Mouse (Mus musculus) neural tube, embryonic 12.5 days (tissue): Measurements from ENCODE around the gene Epha6. TPM values are rescaled to one million over a fixed set of nuclear protein-coding genes. Genes with fewer than 3 reads are reported as not detected.

Source experiments
- ATAC-seq: fragments of 200-750 bp; cut with Nextera tagmentation; 2 replicates; pipeline ENCODE4 v1.8.0; 2017; ENCODE audit warnings: low read depth, mild to moderate bottlenecking, moderate TSS enrichment, moderate library complexity; ENCODE audit not compliant: low FRiP score
- H3K27ac ChIP-seq: fragments of 300-500 bp; sonication (generic); 2 replicates; pipeline ENCODE4 v1.5.1; 2016
- H3K27me3 ChIP-seq: fragments of 300-500 bp; sonication (generic); replicated peaks from 2 replicates; pipeline ENCODE4 v1.6.1; 2016; ENCODE audit warnings: mild to moderate bottlenecking
- H3K36me3 ChIP-seq: fragments of 300-500 bp; sonication (generic); 2 replicates; pipeline ENCODE4 v1.6.1; 2016; ENCODE audit warnings: mild to moderate bottlenecking
- H3K4me1 ChIP-seq: fragments of 300-500 bp; sonication (generic); 2 replicates; pipeline ENCODE4 v1.6.1; 2016
- H3K4me2 ChIP-seq: fragments of 300-500 bp; sonication (generic); replicated peaks from 2 replicates; pipeline ENCODE4 v1.6.1; 2016; ENCODE audit warnings: mild to moderate bottlenecking
- H3K4me3 ChIP-seq: fragments of 300-500 bp; sonication (generic); 2 replicates; pipeline ENCODE4 v1.5.1; 2016
- H3K9ac ChIP-seq: fragments of 300-500 bp; sonication (generic); 2 replicates; pipeline ENCODE4 v1.6.1; 2016; ENCODE audit warnings: mild to moderate bottlenecking
- H3K9me3 ChIP-seq: fragments of 300-500 bp; sonication (generic); 2 replicates; pipeline ENCODE4 v1.6.1; 2016; ENCODE audit warnings: mild to moderate bottlenecking
- WGBS: fragments of 180-500 bp; shearing (Covaris S2); methylation state at CpG from one replicate; pipeline ENCODE4 v1.1.7; 2016; 5-methylcytosine and 5-hydroxymethylcytosine counted together
- microRNA-seq: library from miRNA; unstranded; fragments of <30 nt; microRNA quantifications from one replicate; pipeline ENCODE4, GENCODE M21; 2017
- polyA plus RNA-seq: library from polyadenylated mRNA; unstranded; fragments of >200 nt; fragmentation: Nextera tagmentation; extraction: Ambion mirVana; gene quantifications from 2 replicates; pipeline ENCODE4 v1.2.1, GENCODE M21; 2016

The Epha6 gene
- polyA plus RNA-seq, 1 experiment from 2014 or later: 4.4 TPM

DNA sequence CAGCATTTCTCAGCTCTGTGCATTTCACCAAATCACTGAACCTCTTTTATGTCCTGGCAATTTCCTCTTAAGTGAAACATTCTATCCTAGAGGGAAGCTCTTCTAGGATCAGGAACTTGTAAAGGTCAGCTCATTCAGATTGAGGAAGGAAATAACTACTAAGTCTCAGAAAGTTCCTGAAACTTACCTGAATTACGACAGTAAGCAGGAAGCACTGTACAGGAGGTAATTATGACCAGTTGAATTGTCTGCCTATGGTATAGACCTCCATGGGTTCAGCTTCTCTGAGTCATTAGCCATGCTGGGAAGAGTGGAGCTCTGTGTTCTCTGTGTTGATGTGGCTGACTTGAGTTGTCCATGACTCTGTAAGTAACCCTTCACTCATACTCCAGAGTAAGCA is 994.6 kb downstream of the Epha6 start:
- Histone ChIP-seq H3K36me3 (peaks cover 5% of the 10 kb centered on the region; the same call in 1 of the 2 replicates), H3K4me3 (no peak overlapping the region), H3K4me1 (no peaks in the 10 kb centered on the region), H3K4me2 (no peak overlapping the region), H3K27ac (no peak overlapping the region), H3K9ac (no peak overlapping the region), H3K27me3 (no peaks in the 10 kb centered on the region), H3K9me3 (no peaks in the 10 kb centered on the region)
- WGBS: 88% methylated on average over 1 of the region's 1 CpGs
- ATAC-seq: no peak

- ATAC-seq: peak; percentile 63
- Histone ChIP-seq H3K27me3 (no peaks in the 10 kb centered on the region), H3K4me2 (peak overlapping the region; percentile 48), H3K4me1 (peaks cover 10% of the 10 kb centered on the region), H3K36me3 (no peaks in the 10 kb centered on the region), H3K9me3 (no peaks in the 10 kb centered on the region), H3K4me3 (0 out of 2 replicates have a peak overlapping the region, but pooled peaks have one; percentile 2), H3K9ac (no peak overlapping the region), H3K27ac (no peak overlapping the region)
- 23% methylated on average over 15 of the region's 15 CpGs for WGBS
Measured at GRCm38 (mm10) chr16:59604078-59604781, 1001.1 kb downstream of the Epha6 start.

Small RNAs within 50 kb of the gene (microRNA-seq; reads per million reads assigned to microRNA genes)
- not detected for gene Gm24755
